18 mouse cellular contexts compared by ENCODE assay signal in genomic region chr7:130303464-130303863, GRCm38 (mm10).
"Had no signal": no experiment of that assay in that cellular context is flagged by ENCODE, and none has a peak within 500 bp of the region (broad histone marks: within the 10 kb centered on the region; RNA-seq: fewer than 3 reads in every experiment).

No protein-coding gene starts in this region.

- H3K4me2 ChIP-seq: limb, embryonic 13.5 days; liver, embryonic 13.5 days; midbrain, embryonic 12.5 days; midbrain, embryonic 15.5 days; neural tube, embryonic 12.5 days; neural tube, embryonic 15.5 days had no signal

- H3K27me3 ChIP-seq: limb, embryonic 13.5 days; liver, embryonic 13.5 days; midbrain, embryonic 15.5 days; neural tube, embryonic 12.5 days; neural tube, embryonic 15.5 days had no signal

- H3K4me3 ChIP-seq: left cerebral cortex, adult 2 months; limb, embryonic 13.5 days; liver, embryonic 13.5 days; midbrain, embryonic 12.5 days; midbrain, embryonic 15.5 days; neural tube, embryonic 12.5 days; neural tube, embryonic 15.5 days had no signal

- H3K9ac ChIP-seq: limb, embryonic 13.5 days; liver, embryonic 13.5 days; midbrain, embryonic 12.5 days; midbrain, embryonic 15.5 days; neural tube, embryonic 12.5 days; neural tube, embryonic 15.5 days had no signal

- DNase-seq: kidney, adult 2 months; kidney, postnatal 14 days; kidney, postnatal 4 days; layer of hippocampus, postnatal 36 days; left cerebral cortex, postnatal 4 days; liver, embryonic 13.5 days; lung, adult 2 months; thymus, adult 2 months; thymus, postnatal 14 days; thymus, postnatal 4 days had no signal

- H3K4me1 ChIP-seq: liver, embryonic 13.5 days; midbrain, embryonic 15.5 days; neural tube, embryonic 12.5 days; neural tube, embryonic 15.5 days had no signal

- ATAC-seq: midbrain, embryonic 15.5 days had no signal

- H3K27ac ChIP-seq: limb, embryonic 13.5 days; liver, embryonic 13.5 days; macrophage; midbrain, embryonic 12.5 days; midbrain, embryonic 15.5 days; neural tube, embryonic 12.5 days; neural tube, embryonic 15.5 days; stomach, postnatal 0 days had no signal

- H3K36me3 ChIP-seq: limb, embryonic 13.5 days; liver, embryonic 13.5 days; midbrain, embryonic 12.5 days; midbrain, embryonic 15.5 days; neural tube, embryonic 12.5 days; neural tube, embryonic 15.5 days had no signal

- H3K9me3 ChIP-seq: limb, embryonic 13.5 days; liver, embryonic 13.5 days; midbrain, embryonic 12.5 days; midbrain, embryonic 15.5 days; neural tube, embryonic 12.5 days; neural tube, embryonic 15.5 days had no signal
